Mouse (Mus musculus) megakaryocyte, adult 5-6 weeks (primary cell): ENCODE measurements at regions not wholly inside any gene's neighbourhood (a gene's known extent, or its start where the extent isn't known, plus 50 kb on each side); places are given as distances from the start of the nearest gene placed in this dataset.
"Not testable (repeated sequence)": the region's sequence is repeated elsewhere in the genome, so short reads cannot be mapped to it uniquely, and the experiment has no call there.

Experiments
- ATAC-seq: 2 replicates; pipeline ENCODE4 v1.8.0; 2016; ENCODE audit warnings: mild to moderate bottlenecking, inconsistent platforms; ENCODE audit not compliant: poor library complexity, severe bottlenecking

- no peak for ATAC-seq
Observed at GRCm38 (mm10) chr2:72614256-72614655, 138.3 kb downstream of the Cdca7 start.

- no peak for ATAC-seq
Observed at GRCm38 (mm10) chr2:72615869-72616268, 139.9 kb downstream of the Cdca7 start.

DNA sequence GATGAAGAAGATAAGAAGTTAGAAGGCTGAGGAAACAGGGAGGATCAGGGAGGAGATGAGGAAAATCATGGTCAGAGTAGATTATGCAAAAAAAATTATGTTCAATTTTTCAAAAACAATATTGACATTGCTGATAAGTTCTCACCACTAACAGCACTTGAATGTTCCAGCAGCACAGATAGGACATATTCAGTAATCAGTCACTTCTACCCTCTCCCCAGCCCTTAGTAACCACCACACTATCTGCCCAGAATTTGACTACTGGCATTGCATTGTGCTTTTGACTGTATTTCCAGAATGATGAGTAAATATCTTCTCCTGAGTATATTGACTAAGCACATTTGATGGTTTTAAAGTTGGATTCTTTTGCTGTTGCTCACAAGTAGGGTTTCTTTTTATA is 140.5 kb downstream of the Cdca7 start:
- ATAC-seq: no peak

GRCm38 (mm10) chr2:72619446-72619845 is 143.5 kb downstream of the Cdca7 start:
- ATAC-seq: no peak

GRCm38 (mm10) chr2:72620182-72620652 is 144.3 kb downstream of the Cdca7 start:
- no peak for ATAC-seq

- ATAC-seq: no peak
Observed at GRCm38 (mm10) chr2:72627915-72628314, 152.0 kb downstream of the Cdca7 start.

- ATAC-seq: no peak
Observed at GRCm38 (mm10) chr2:72628626-72629470, 152.9 kb downstream of the Cdca7 start.

GRCm38 (mm10) chr2:72629691-72630461 is 153.9 kb downstream of the Cdca7 start:
- no peak for ATAC-seq

- ATAC-seq: no peak
Observed at GRCm38 (mm10) chr2:72637881-72638620, 162.1 kb downstream of the Cdca7 start.

- no peak for ATAC-seq
Observed at GRCm38 (mm10) chr2:72639022-72639421, 163.1 kb downstream of the Cdca7 start.

- ATAC-seq: no peak
Observed at GRCm38 (mm10) chr2:72641228-72641627, 165.3 kb downstream of the Cdca7 start.

- ATAC-seq: no peak
Observed at GRCm38 (mm10) chr2:72644151-72644843, 168.3 kb downstream of the Cdca7 start.

- no peak for ATAC-seq
Observed at GRCm38 (mm10) chr2:72647642-72648041, 171.7 kb downstream of the Cdca7 start.

- no peak for ATAC-seq
Observed at GRCm38 (mm10) chr2:72648294-72648693, 172.3 kb downstream of the Cdca7 start.

GRCm38 (mm10) chr2:72655864-72656263 is 179.9 kb downstream of the Cdca7 start:
- no peak for ATAC-seq

DNA sequence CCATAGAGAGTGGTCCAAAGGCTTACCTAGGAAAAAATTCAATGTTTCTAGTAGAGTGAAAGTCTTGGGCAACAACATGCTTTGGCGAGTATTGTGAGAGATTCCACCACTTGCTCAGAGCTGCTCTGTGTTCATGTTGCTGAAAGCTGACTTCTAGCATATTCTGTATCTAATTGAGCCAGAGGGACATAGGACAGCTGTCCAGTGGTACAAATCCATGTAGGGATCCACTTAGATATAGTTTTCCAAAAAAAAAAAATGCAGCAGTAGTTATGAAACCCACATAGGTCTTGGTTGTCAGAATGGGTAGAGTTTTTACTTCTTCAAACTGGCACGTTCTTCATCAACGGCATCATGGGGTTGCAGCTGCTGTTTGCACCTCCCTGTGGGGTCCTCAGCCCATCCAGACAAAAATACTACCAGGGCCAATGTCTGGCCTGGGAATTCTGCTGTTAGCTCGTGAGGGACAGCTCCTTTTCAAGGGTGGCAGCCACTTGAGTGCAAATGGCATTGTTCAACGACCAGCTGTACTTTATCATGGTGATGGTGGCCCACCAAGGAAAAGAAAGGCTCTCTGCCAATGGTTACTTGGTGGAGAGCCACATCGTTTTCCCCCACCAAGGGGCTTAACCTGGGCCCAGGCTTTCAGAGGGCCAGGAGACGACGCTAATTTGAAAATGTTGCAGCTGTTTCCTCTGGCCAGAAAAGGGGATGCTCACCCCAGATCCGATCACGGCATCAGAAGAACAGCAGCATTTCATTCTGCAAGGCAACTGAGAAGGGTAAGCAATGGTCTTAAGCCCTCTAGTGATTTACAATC is 181.4 kb downstream of the Cdca7 start:
- ATAC-seq: no peak

DNA sequence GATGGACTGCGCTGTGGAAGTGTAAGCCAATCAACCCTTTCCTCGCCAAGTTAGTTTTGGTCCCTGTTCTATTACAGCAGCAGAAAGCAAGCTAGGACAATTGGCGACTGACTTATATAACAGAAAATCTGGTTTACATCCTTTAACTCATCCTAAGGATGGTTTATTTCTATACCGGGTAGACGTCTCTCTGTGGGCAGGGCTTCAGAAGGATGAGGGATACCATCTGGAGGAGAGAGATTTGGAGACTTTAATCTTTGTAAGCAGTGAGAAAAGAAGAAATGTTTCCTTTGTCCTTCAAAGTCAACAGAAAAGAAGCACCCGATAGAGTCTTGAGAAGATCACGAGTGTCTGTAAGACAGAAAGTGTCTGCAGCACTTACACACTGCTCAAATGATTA is 186.4 kb downstream of the Cdca7 start:
- no peak for ATAC-seq

- ATAC-seq: no peak
Observed at GRCm38 (mm10) chr2:72662979-72663780, 187.2 kb downstream of the Cdca7 start.

DNA sequence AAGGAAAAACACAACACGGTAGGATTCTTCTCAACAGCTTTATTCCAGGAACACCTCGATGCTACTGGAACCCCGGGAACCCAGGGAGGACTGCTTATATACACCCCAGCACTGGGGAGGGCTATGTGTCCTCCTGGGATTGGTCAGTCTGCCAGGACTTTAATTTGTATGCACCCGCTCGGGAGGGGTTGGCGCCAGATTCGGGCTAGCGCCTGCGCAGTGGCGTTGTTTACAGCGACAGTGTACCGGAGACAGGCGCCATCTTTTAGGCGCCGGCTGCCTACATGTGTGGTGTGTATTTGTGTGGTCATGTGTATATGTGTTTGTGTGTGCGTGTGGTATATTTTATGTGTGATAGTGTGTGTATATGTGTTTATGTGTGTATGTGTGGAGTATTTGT is 191.4 kb downstream of the Cdca7 start:
- not testable (repeated sequence) for ATAC-seq
